Mouse (Mus musculus) kidney, postnatal 0 days (tissue): ENCODE results near the gene Abraxas1. TPM values are rescaled to one million over a fixed set of nuclear protein-coding genes. Genes with fewer than 3 reads are reported as not detected.

Experiments
- ATAC-seq: fragments of 200-750 bp; cut with Nextera tagmentation; replicated peaks from 2 replicates; pipeline ENCODE4 v1.8.0; 2017; ENCODE audit warnings: low read depth, moderate number of reproducible peaks, moderate TSS enrichment, moderate library complexity; ENCODE audit not compliant: low FRiP score
- DNase-seq: peaks from one replicate; pipeline ENCODE4 v3.0.0-alpha.2; 2016; ENCODE audit warnings: low spot score
- H3K27ac ChIP-seq: fragments of 300-500 bp; sonication (generic); 2 replicates; pipeline ENCODE4 v1.5.1; 2014; ENCODE audit warnings: mild to moderate bottlenecking
- H3K27me3 ChIP-seq: fragments of 300-500 bp; sonication (generic); 2 replicates; pipeline ENCODE4 v1.6.1; 2014; ENCODE audit warnings: low read length, mixed read lengths; ENCODE audit not compliant: insufficient read depth
- H3K36me3 ChIP-seq: fragments of 300-500 bp; sonication (generic); 2 replicates; pipeline ENCODE4 v1.6.1; 2014; ENCODE audit warnings: low read length, mixed read lengths; ENCODE audit not compliant: insufficient read depth
- H3K4me1 ChIP-seq: fragments of 300-500 bp; sonication (generic); replicated peaks from 2 replicates; pipeline ENCODE4 v1.6.1; 2014; ENCODE audit warnings: antibody characterized with exemption, low read length, mixed read lengths; ENCODE audit not compliant: insufficient read depth
- H3K4me2 ChIP-seq: fragments of 300-500 bp; sonication (generic); 2 replicates; pipeline ENCODE4 v1.6.1; 2014; ENCODE audit warnings: mild to moderate bottlenecking, low read length, moderate library complexity, mixed read lengths
- H3K4me3 ChIP-seq: fragments of 300-500 bp; sonication (generic); replicated peaks from 2 replicates; pipeline ENCODE4 v1.5.1; 2014; ENCODE audit warnings: low read depth, low read length
- H3K9ac ChIP-seq: fragments of 300-500 bp; sonication (generic); 2 replicates; pipeline ENCODE4 v1.6.1; 2014; ENCODE audit warnings: low read depth, low read length
- H3K9me3 ChIP-seq: fragments of 300-500 bp; sonication (generic); replicated peaks from 2 replicates; pipeline ENCODE4 v1.6.1; 2016; ENCODE audit warnings: low read length, inconsistent platforms, mixed read lengths
- CTCF ChIP-seq: IDR thresholded peaks from 2 replicates; pipeline ENCODE4 v1.5.1; 2016; ENCODE audit warnings: antibody characterized with exemption, low read depth, mild to moderate bottlenecking, moderate library complexity
- WGBS: fragments of 180-500 bp; shearing (Covaris S2); extraction: QIAGEN DNeasy Blood & Tissue Kit; methylation state at CpG from one replicate; pipeline ENCODE4 v1.1.7; 2014; 5-methylcytosine and 5-hydroxymethylcytosine counted together
- polyA plus RNA-seq: library from polyadenylated mRNA; unstranded; fragments of >200 nt; fragmentation: Nextera tagmentation; extraction: Ambion mirVana; gene quantifications from 2 replicates; pipeline ENCODE4 v1.2.1, GENCODE M21; 2015

Gene Abraxas1
- polyA plus RNA-seq, 1 experiment from 2014 or later = 24.7 TPM

DNA sequence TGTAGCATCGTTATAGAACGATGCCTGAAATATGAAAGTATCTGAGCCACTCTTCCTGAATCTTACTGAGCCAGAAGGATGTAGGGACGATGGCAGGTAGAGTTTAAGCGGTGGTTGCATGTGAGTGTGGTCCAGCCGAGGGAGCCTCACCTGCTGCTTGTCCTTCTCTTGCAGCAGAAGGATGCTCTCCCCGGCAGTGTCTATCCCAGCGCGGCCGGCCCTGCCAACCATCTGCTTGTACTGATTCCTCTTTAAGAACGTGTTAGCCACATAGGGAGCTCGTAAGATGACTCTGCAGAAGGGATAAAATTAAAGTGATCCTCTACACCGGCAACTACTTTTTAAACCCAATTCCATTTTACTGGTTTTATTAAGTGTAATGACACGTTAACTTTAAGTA is 41.8 kb downstream of the Abraxas1 start:
- Histone ChIP-seq H3K9ac (no peak overlapping the region), H3K27me3 (no peaks in the 10 kb centered on the region), H3K27ac (no peak overlapping the region), H3K4me1 (no peaks in the 10 kb centered on the region), H3K4me3 (no peak overlapping the region), H3K4me2 (no peak overlapping the region), H3K36me3 (peaks cover 20% of the 10 kb centered on the region), H3K9me3 (no peaks in the 10 kb centered on the region)
- no peak for TF ChIP-seq CTCF
- ATAC-seq = no peak
- WGBS = 97% methylated on average over 13 of the region's 13 CpGs
- DNase-seq = no peak

DNA sequence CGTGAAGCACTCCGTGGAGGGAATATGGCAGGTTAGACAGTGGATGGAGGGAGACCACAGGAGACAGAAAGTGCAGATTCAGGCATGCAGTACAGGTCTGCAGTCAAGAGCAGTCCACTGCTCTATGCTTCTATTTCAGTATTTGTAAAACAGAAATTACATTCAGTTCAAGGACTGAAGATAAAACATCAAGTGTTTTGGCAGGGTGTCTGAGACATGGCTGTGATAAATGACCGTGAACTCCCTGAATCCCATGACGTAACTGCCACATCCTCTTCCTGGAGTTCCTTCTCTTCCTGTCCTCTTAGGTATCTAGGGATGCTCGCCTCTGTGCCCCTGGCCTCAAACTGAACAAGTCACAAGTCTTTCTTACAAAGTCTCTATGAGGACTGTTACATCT is 43.9 kb downstream of the Abraxas1 start:
- Histone ChIP-seq H3K4me2 (no peak overlapping the region), H3K9me3 (no peaks in the 10 kb centered on the region), H3K36me3 (peaks cover 20% of the 10 kb centered on the region), H3K4me1 (no peaks in the 10 kb centered on the region), H3K4me3 (no peak overlapping the region), H3K9ac (no peak overlapping the region), H3K27ac (no peak overlapping the region), H3K27me3 (no peaks in the 10 kb centered on the region)
- no peak for TF ChIP-seq CTCF
- no peak for ATAC-seq
- no peak for DNase-seq
- WGBS = 92% methylated on average over 5 of the region's 5 CpGs

- Histone ChIP-seq H3K4me2 (no peak overlapping the region), H3K9me3 (no peaks in the 10 kb centered on the region), H3K4me3 (no peak overlapping the region), H3K36me3 (peaks cover 22% of the 10 kb centered on the region), H3K9ac (no peak overlapping the region), H3K27me3 (no peaks in the 10 kb centered on the region), H3K4me1 (no peaks in the 10 kb centered on the region), H3K27ac (no peak overlapping the region)
- whole genome bisulfite sequencing = 89% methylated on average over 13 of the region's 13 CpGs
- no peak for DNase-seq
- no peak for ATAC-seq
- no peak for TF ChIP-seq CTCF
These were observed 44.9 kb downstream of the Abraxas1 start for GRCm38 (mm10) chr5:100775778-100776404.

DNA sequence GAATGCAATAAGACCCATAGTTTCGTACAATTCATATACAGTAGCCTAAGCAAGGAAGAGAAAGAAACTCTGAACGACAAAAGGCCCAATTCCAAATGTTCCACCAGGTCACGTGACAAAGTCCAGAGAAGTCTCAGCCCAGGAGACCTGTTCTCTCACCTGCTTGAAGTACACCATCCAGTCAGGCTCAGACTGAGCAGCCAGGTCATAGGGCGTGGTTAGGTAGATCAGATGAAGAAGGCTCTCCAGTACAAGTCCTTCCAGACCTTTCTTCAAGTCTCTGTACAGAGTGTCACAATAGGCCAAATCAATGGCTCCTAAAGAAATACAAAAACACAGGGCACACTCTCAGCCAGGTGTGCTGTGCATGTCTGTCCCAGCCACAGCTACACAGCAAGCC is 49.2 kb downstream of the Abraxas1 start:
- no peak for TF ChIP-seq CTCF
- ATAC-seq = no peak
- no peaks in the 10 kb centered on the region for H3K9me3 ChIP-seq
- H3K27me3 ChIP-seq = no peaks in the 10 kb centered on the region
- H3K9ac ChIP-seq = no peak overlapping the region
- DNase-seq = no peak
- H3K27ac ChIP-seq = no peak overlapping the region
- WGBS = 88% methylated on average over 4 of the region's 4 CpGs
- no peak overlapping the region for H3K4me3 ChIP-seq
- H3K4me1 ChIP-seq = no peaks in the 10 kb centered on the region
- peaks cover 24% of the 10 kb centered on the region; the same call in 1 of the 2 replicates for H3K36me3 ChIP-seq
- H3K4me2 ChIP-seq = no peak overlapping the region

- Histone ChIP-seq H3K4me1 (no peaks in the 10 kb centered on the region), H3K9me3 (no peaks in the 10 kb centered on the region), H3K36me3 (peaks cover 34% of the 10 kb centered on the region), H3K27ac (no peak overlapping the region), H3K9ac (no peak overlapping the region), H3K4me2 (no peak overlapping the region), H3K27me3 (no peaks in the 10 kb centered on the region), H3K4me3 (no peak overlapping the region)
- no peak for TF ChIP-seq CTCF
- ATAC-seq = no peak
- 91% methylated on average over 7 of the region's 7 CpGs for WGBS
- DNase-seq = no peak
These were observed 54.7 kb downstream of the Abraxas1 start for GRCm38 (mm10) chr5:100766026-100766425.

- Histone ChIP-seq H3K4me1 (no peaks in the 10 kb centered on the region), H3K4me2 (no peak overlapping the region), H3K9me3 (no peaks in the 10 kb centered on the region; the same call in 1 of the 2 replicates), H3K4me3 (no peak overlapping the region), H3K9ac (no peak overlapping the region), H3K27ac (no peak overlapping the region), H3K36me3 (peaks cover 17% of the 10 kb centered on the region), H3K27me3 (no peaks in the 10 kb centered on the region)
- 93% methylated on average over 7 of the region's 7 CpGs for WGBS
- no peak for TF ChIP-seq CTCF
- DNase-seq (no peak), ATAC-seq (no peak)
These were observed 59.0 kb downstream of the Abraxas1 start for GRCm38 (mm10) chr5:100761736-100762135.
